Mouse (Mus musculus) neural tube, embryonic 11.5 days (tissue): ENCODE data around the gene Disp1. TPM values are rescaled to one million over a fixed set of nuclear protein-coding genes. Genes with fewer than 3 reads are reported as not detected.

ENCODE experiments used
- microRNA-seq: library from miRNA; unstranded; fragments of <30 nt; microRNA quantifications from one replicate; pipeline ENCODE4, GENCODE M21; 2016
- polyA plus RNA-seq: library from polyadenylated mRNA; unstranded; fragments of >200 nt; fragmentation: Nextera tagmentation; extraction: Ambion mirVana; gene quantifications from 2 replicates; pipeline ENCODE4 v1.2.1, GENCODE M21; 2014

The Disp1 gene
- polyA plus RNA-seq, 1 experiment from 2014 or later: 11.7 TPM

Small RNA genes lying within 50 kb of the gene (microRNA-seq; reads per million reads assigned to microRNA genes)
- gene Gm24975: not detected

Other genes with a start within 250 kb of the Disp1 start
- 29.2 and 37.0 TPM in 2 replicates for gene Aida, start 75.1 kb upstream of the Disp1 start, polyA plus RNA-seq
- gene Brox, start 75.7 kb upstream of the Disp1 start, polyA plus RNA-seq: 74.2 and 78.1 TPM in 2 replicates
- 107 and 110 TPM in 2 replicates for gene Mia3, start 148.0 kb upstream of the Disp1 start, polyA plus RNA-seq
- gene Taf1a, start 167.5 kb upstream of the Disp1 start, polyA plus RNA-seq: 17.9 and 18.3 TPM in 2 replicates
- gene Hhipl2, start 196.7 kb upstream of the Disp1 start, polyA plus RNA-seq: 0.32 and 0.65 TPM in 2 replicates